Mouse (Mus musculus) urinary bladder, postnatal 4 days (tissue): Measurements from ENCODE around the gene Zmiz1.

Source experiments
- DNase-seq, 2 experiments: peaks; one replicate each; pipeline ENCODE4 v3.0.0; 2021 to 2022; ENCODE audit warnings: low spot score in 2 of 2

Zmiz1 gene

GRCm38 (mm10) chr14:25686983-25687901, 228.3 kb downstream of the Zmiz1 start:
- DNase-seq, result no peak

GRCm38 (mm10) chr14:25693271-25693887, 234.4 kb downstream of the Zmiz1 start:
- no peak for DNase-seq

DNA sequence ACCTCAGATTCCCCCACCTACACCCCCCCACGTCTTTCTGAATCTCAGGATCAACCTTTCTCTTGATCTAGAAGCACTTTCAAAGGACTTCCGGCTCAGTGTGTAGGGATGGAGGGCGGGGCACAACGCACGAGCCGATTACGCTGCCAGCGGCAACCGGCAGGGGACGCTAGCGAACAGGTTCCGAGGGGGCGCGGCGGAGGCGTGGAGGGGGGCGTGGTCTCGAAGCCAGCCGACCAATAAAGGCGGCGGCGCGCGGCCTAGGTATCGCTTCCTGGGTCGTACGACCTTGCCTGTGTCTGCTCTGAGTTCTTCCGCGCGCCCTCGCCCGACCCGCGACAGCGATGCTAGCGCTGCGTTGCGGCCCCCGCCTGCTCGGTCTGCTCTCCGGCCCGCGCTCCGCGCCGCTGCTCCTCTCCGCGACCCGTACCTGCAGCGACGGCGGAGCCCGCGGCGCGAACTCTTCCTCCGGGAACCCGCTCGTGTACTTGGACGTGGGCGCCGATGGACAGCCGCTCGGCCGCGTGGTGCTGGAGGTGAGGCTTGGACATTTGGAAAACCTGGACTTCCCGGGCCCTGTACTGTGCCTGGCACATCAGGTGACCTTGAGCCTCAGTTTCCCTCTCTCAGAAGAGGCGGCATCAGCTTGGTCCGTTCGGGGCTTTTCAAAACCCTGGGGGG, 235.0 kb downstream of the Zmiz1 start, which contains the start of gene Ppif:
Gene Ppif, plus strand, starts transcription at position 267 of the 681 bp plus-strand sequence.
- peak; percentile 93 to 98 for DNase-seq

- no peak for DNase-seq
These were observed 235.5 kb downstream of the Zmiz1 start for GRCm38 (mm10) chr14:25694569-25694897.

DNA sequence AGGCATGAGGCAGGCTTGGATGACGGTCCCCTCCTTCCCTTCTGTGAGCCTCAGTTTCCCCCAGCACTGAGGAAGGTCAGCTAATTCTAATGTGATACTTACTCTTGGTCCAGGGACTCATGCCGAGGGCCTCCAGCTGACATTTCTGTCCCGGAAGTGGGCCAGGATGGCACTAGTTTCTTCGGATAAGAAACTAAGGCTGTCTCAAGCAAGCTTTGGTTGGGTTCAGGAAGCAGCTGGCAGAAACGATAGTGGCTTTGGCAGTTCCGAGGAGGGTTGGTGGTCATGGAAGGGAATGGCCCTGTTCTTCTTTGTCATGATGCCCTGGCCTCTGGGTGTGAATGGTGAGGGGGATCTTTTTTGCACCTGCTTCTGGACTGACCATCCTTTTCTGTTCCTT, 236.1 kb downstream of the Zmiz1 start:
- no peak for DNase-seq

- no peak for DNase-seq
These were observed 237.4 kb downstream of the Zmiz1 start for GRCm38 (mm10) chr14:25696356-25696755.

DNA sequence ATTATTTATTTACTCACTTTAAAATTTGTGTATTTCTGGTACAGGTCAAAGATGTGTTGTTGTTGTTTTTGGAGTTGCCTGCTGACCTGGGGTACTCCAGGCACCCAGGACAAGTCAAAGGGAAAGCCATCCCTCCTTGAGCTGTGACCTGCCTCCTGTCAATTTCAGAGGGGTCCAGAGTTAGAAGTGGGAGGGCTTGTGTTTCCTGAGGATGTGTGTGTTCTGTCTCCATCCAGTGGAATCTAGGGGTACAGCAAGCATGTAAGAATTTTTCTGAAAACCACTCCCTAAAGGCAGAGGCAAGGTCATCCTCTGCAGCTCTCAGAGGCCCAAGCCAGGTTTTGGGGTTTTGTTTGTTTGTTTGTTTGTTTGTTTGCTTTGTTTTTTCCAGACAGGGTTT, 243.0 kb downstream of the Zmiz1 start:
- DNase-seq, result no peak

GRCm38 (mm10) chr14:25707691-25708181, 248.8 kb downstream of the Zmiz1 start:
- no peak for DNase-seq

GRCm38 (mm10) chr14:25708451-25708850, 249.5 kb downstream of the Zmiz1 start:
- peak in 1 of 2 experiments; percentile 52 for DNase-seq

DNA sequence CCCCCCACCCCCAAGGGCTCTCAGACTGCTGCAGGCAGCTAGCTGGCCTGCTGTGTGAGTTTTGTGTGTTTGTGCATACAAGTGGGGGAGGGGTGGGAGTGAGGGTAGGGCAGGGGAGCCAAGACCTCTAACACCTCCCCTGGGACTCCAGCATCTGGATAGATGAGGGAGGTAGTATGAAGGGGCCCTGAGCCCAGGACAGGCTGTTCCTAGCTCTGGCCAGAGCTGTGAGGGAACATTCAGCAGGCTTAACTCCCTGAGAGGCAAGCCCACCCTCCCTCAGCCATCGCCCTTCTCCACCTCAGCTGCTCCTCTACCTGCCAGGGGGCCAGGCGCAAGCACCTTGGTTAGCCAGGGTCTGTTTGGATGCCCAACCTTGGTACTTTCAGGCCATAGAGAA, 249.9 kb downstream of the Zmiz1 start:
- peak in 1 of 2 experiments; percentile 59 for DNase-seq

DNA sequence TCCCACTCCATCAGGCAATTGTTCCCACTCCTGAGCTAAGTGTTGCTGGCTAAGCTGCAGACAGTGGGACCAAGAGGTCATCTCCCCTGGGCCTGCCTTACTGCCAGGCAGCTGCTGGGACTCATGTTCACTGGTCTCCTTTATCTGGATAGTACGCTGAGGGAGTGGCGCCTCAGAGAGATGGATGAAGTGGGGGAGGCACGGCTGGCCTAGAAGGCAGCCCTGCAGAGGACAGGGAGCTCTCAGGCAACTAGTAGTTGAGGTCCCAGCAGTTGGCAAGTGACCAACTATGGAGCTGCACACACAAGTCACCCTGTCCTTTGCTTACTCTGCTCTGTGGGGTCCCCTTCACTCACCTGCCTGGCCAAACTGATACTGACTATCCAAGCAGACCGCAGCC, 251.1 kb downstream of the Zmiz1 start:
- DNase-seq, result peak in 1 of 2 experiments; percentile 68

DNA sequence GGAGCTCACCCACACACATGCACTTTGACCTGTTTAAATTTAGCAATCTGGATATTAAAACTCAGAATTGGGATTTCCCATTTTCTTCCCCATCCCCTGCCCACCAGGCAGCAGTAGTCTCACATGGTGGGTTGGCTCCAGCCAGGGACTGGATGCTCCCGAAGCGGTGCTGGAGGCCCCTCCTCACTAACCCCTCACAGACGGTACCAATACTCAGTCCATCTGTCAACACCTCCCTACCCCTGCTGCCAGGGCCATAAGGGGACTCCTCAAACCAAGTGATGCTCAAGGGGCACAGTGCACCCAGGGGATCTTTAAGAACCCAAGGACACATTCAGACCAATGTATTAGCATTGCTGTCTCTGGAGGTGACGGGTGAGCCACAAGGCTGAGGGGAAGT, 251.7 kb downstream of the Zmiz1 start:
- no peak for DNase-seq

- DNase-seq, result no peak
These were observed 252.2 kb downstream of the Zmiz1 start for GRCm38 (mm10) chr14:25711177-25711576.

GRCm38 (mm10) chr14:25711602-25712001, 252.6 kb downstream of the Zmiz1 start:
- DNase-seq, result no peak

DNA sequence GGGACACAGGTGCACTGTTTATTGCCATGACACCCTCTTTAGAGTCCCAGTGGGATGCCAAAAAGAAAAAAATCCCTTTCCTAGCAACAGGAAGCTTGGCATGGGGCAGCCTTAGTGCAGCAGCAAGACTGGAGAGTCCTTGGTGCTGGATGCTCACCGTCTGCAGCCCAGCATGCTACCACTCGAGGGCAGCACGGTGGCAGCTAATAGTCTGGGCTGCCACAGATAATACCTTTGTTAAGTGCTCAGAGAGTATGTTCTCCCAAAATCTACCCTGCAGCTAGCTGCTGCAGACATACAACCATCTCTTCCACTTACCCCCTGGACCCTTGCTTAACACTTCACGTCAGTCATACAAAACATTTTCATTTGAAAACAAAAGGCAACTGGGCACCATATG, 254.5 kb downstream of the Zmiz1 start:
- no peak for DNase-seq
